Mouse (Mus musculus): ENCODE results near the gene Pigo. TPM values are rescaled to one million over a fixed set of nuclear protein-coding genes. Genes with fewer than 3 reads are reported as not detected.
A peak's percentile ranks its signal among the peaks of the same experiment; 100 is the strongest.

Pigo gene
- total RNA-seq, 2 experiments from 2014 or later, result 5.2 to 5.9 TPM

- intact Hi-C loops (cut with DNase I), result no loop called here
- peak in 1 of 2 experiments; percentile 34 for DNase-seq
Measured at GRCm38 (mm10) chr4:43038567-43039495, 13.2 kb upstream of the Pigo start.

GRCm38 (mm10) chr4:43037860-43038566, 12.4 kb upstream of the Pigo start:
- intact Hi-C loops (cut with DNase I), result no loop called here
- DNase-seq, result no peak

- intact Hi-C loops (cut with DNase I), result no loop called here
Measured at GRCm38 (mm10) chr4:43036356-43036755, 10.7 kb upstream of the Pigo start.

GRCm38 (mm10) chr4:43035851-43036250, 10.2 kb upstream of the Pigo start:
- DNase-seq, result no peak
- intact Hi-C loops (cut with DNase I), result no loop called here

More at GRCm38 (mm10) chr4:43036356-43036755, 10.7 kb upstream of the Pigo start:
- DNase-seq, result no peak

- DNase-seq, result no peak
- intact Hi-C loops (cut with DNase I), result no loop called here
Measured at GRCm38 (mm10) chr4:43033481-43033880, 7.9 kb upstream of the Pigo start.

GRCm38 (mm10) chr4:43032501-43032900, 6.9 kb upstream of the Pigo start:
- DNase-seq, result no peak
- intact Hi-C loops (cut with DNase I), result no loop called here

- intact Hi-C loops (cut with DNase I), result no loop called here
- peak; percentile 86 to 90 for DNase-seq
Measured at GRCm38 (mm10) chr4:43031237-43031995, 5.8 kb upstream of the Pigo start, which contains the start of gene Stoml2. Gene Stoml2, minus strand, starts transcription at chr4:43031710.

GRCm38 (mm10) chr4:43030780-43031230, 5.2 kb upstream of the Pigo start:
- intact Hi-C loops (cut with DNase I), result no loop called here
- no peak for DNase-seq

- DNase-seq, result no peak
- intact Hi-C loops (cut with DNase I), result no loop called here
Measured at GRCm38 (mm10) chr4:43030352-43030751, 4.7 kb upstream of the Pigo start.

GRCm38 (mm10) chr4:43029749-43030148, 4.1 kb upstream of the Pigo start:
- no peak for DNase-seq
- intact Hi-C loops (cut with DNase I), result no loop called here

GRCm38 (mm10) chr4:43029121-43029520, 3.5 kb upstream of the Pigo start:
- no peak for DNase-seq

GRCm38 (mm10) chr4:43024673-43025072, 946 bp downstream of the Pigo start:
- intact Hi-C loops (cut with DNase I), result loop anchor here (2.0 kb wide), 1 partner anchor 16 kb away; no protein-coding TSS in a partner anchor

More at GRCm38 (mm10) chr4:43029121-43029520, 3.5 kb upstream of the Pigo start:
- intact Hi-C loops (cut with DNase I), result no loop called here

GRCm38 (mm10) chr4:43021341-43021740, 4.3 kb downstream of the Pigo start:
- intact Hi-C loops (cut with DNase I), result no loop called here
- DNase-seq, result no peak

More at GRCm38 (mm10) chr4:43024673-43025072, 946 bp downstream of the Pigo start:
- DNase-seq, result no peak

- no peak for DNase-seq
- intact Hi-C loops (cut with DNase I), result no loop called here
Measured at GRCm38 (mm10) chr4:43020876-43021275, 4.7 kb downstream of the Pigo start.

GRCm38 (mm10) chr4:43019641-43020465, 5.8 kb downstream of the Pigo start:
- intact Hi-C loops (cut with DNase I), result no loop called here

GRCm38 (mm10) chr4:43019176-43019575, 6.4 kb downstream of the Pigo start:
- no peak for DNase-seq
- intact Hi-C loops (cut with DNase I), result no loop called here

More at GRCm38 (mm10) chr4:43019641-43020465, 5.8 kb downstream of the Pigo start:
- DNase-seq, result no peak

GRCm38 (mm10) chr4:43018156-43018555, 7.5 kb downstream of the Pigo start:
- intact Hi-C loops (cut with DNase I), result no loop called here
- no peak for DNase-seq

GRCm38 (mm10) chr4:43012091-43012490, 13.5 kb downstream of the Pigo start:
- DNase-seq, result no peak

More at GRCm38 (mm10) chr4:43012091-43012490, 13.5 kb downstream of the Pigo start:
- intact Hi-C loops (cut with DNase I), result no loop called here
